Mouse (Mus musculus) neural tube, embryonic 11.5 days (tissue): ENCODE measurements around the gene Vmn1r94. TPM values are rescaled to one million over a fixed set of nuclear protein-coding genes. Genes with fewer than 3 reads are reported as not detected.
"Not testable (repeated sequence)": the region's sequence is repeated elsewhere in the genome, so short reads cannot be mapped to it uniquely, and the experiment has no call there.

Experiments used
- ATAC-seq: fragments of 200-750 bp; cut with Nextera tagmentation; 2 replicates; pipeline ENCODE4 v1.8.0; 2017; ENCODE audit warnings: moderate number of reproducible peaks, mild to moderate bottlenecking, moderate TSS enrichment, moderate library complexity; ENCODE audit not compliant: insufficient read depth, low FRiP score, low TSS enrichment
- DNase-seq: peaks from one replicate; pipeline ENCODE4 v3.0.0-alpha.2; 2015; ENCODE audit warnings: low spot score
- H3K27ac ChIP-seq: fragments of 300-500 bp; sonication (generic); 2 replicates; pipeline ENCODE4 v1.5.1; 2014; ENCODE audit warnings: low read depth, mild to moderate bottlenecking, low read length
- H3K27me3 ChIP-seq: fragments of 300-500 bp; sonication (generic); 2 replicates; pipeline ENCODE4 v1.6.1; 2014; ENCODE audit warnings: mild to moderate bottlenecking, low read length, mixed read lengths; ENCODE audit not compliant: control insufficient read depth, insufficient read depth
- H3K36me3 ChIP-seq: fragments of 300-500 bp; sonication (generic); 2 replicates; pipeline ENCODE4 v1.6.1; 2014; ENCODE audit warnings: mild to moderate bottlenecking, low read length, moderate library complexity, mixed read lengths; ENCODE audit not compliant: control insufficient read depth, insufficient read depth
- H3K4me1 ChIP-seq: fragments of 300-500 bp; sonication (generic); 2 replicates; pipeline ENCODE4 v1.6.1; 2014; ENCODE audit warnings: low read length, mixed read lengths; ENCODE audit not compliant: control insufficient read depth, insufficient read depth
- H3K4me2 ChIP-seq: fragments of 300-500 bp; sonication (generic); 2 replicates; pipeline ENCODE4 v1.6.1; 2014; ENCODE audit warnings: low read depth, mild to moderate bottlenecking, moderate library complexity
- H3K4me3 ChIP-seq: fragments of 300-500 bp; sonication (generic); 2 replicates; pipeline ENCODE4 v1.5.1; 2014; ENCODE audit warnings: low read depth, low read length
- H3K9ac ChIP-seq: fragments of 300-500 bp; sonication (generic); 2 replicates; pipeline ENCODE4 v1.6.1; 2014; ENCODE audit warnings: mild to moderate bottlenecking, low read length
- H3K9me3 ChIP-seq: fragments of 300-500 bp; sonication (generic); 2 replicates; pipeline ENCODE4 v1.6.1; 2016; ENCODE audit warnings: low read length; ENCODE audit not compliant: control insufficient read depth
- whole genome bisulfite sequencing: fragments of 180-500 bp; shearing (Covaris S2); extraction: QIAGEN DNeasy Blood & Tissue Kit; methylation state at CpG from one replicate; pipeline ENCODE4 v1.1.7; 2014; 5-methylcytosine and 5-hydroxymethylcytosine counted together
- polyA plus RNA-seq: library from polyadenylated mRNA; unstranded; fragments of >200 nt; fragmentation: Nextera tagmentation; extraction: Ambion mirVana; gene quantifications from 2 replicates; pipeline ENCODE4 v1.2.1, GENCODE M21; 2014

Gene Vmn1r94
- not detected in 2 replicates for polyA plus RNA-seq

- not testable (repeated sequence) for H3K36me3 ChIP-seq, H3K27me3 ChIP-seq, H3K9ac ChIP-seq, ATAC-seq, H3K4me3 ChIP-seq, H3K4me1 ChIP-seq, DNase-seq, H3K9me3 ChIP-seq, H3K27ac ChIP-seq, H3K4me2 ChIP-seq
- no CpG with 5 or more reads among the region's 3 CpGs for WGBS
Observed at GRCm38 (mm10) chr7:20168277-20168676, at the start of gene Vmn1r94. Gene Vmn1r94, minus strand, starts transcription at chr7:20168377.

- DNase-seq, ATAC-seq, H3K9ac ChIP-seq, H3K9me3 ChIP-seq, H3K4me3 ChIP-seq, H3K4me2 ChIP-seq, H3K27me3 ChIP-seq, H3K27ac ChIP-seq, H3K4me1 ChIP-seq, H3K36me3 ChIP-seq: not testable (repeated sequence)
- WGBS, result no CpG with 5 or more reads among the region's 2 CpGs
Observed at GRCm38 (mm10) chr7:20205507-20205906, 37.3 kb upstream of the Vmn1r94 start, which contains the start of gene Gm6164. Gene Gm6164, minus strand, starts transcription at chr7:20205607.

GRCm38 (mm10) chr7:20193410-20193809 lies 25.2 kb upstream of the Vmn1r94 start, which contains the start of gene Vmn1r95:
Gene Vmn1r95, plus strand, starts transcription at chr7:20193710.
- not testable (repeated sequence) for H3K4me2 ChIP-seq, H3K9ac ChIP-seq, H3K36me3 ChIP-seq, H3K9me3 ChIP-seq, H3K4me1 ChIP-seq, ATAC-seq, H3K27me3 ChIP-seq, H3K4me3 ChIP-seq, DNase-seq, H3K27ac ChIP-seq
- WGBS, result no CpG with 5 or more reads among the region's 3 CpGs

- ATAC-seq, H3K27ac ChIP-seq, H3K36me3 ChIP-seq, H3K4me1 ChIP-seq, DNase-seq, H3K27me3 ChIP-seq, H3K4me3 ChIP-seq, H3K9me3 ChIP-seq, H3K4me2 ChIP-seq, H3K9ac ChIP-seq: not testable (repeated sequence)
- WGBS, result no CpG with 5 or more reads among the region's 5 CpGs
Observed at GRCm38 (mm10) chr7:20138988-20139387, 29.2 kb downstream of the Vmn1r94 start, which contains the start of gene Vmn1r93. Gene Vmn1r93, minus strand, starts transcription at chr7:20139088.

- no CpG with 5 or more reads among the region's 2 CpGs for WGBS
- not testable (repeated sequence) for ATAC-seq, H3K36me3 ChIP-seq, H3K9me3 ChIP-seq, H3K4me1 ChIP-seq, DNase-seq, H3K4me2 ChIP-seq, H3K27ac ChIP-seq, H3K27me3 ChIP-seq, H3K4me3 ChIP-seq, H3K9ac ChIP-seq
Observed at GRCm38 (mm10) chr7:20122479-20122878, 45.7 kb downstream of the Vmn1r94 start, which contains the start of gene Gm16442. Gene Gm16442, minus strand, starts transcription at chr7:20122579.

Other genes with a start within 250 kb of the Vmn1r94 start
- gene Pvr, start 247.2 kb downstream of the Vmn1r94 start, polyA plus RNA-seq, result 2.9 and 4.8 TPM in 2 replicates
- gene Igsf23, start 217.6 kb downstream of the Vmn1r94 start, polyA plus RNA-seq, result not detected in 2 replicates
- gene Ceacam20, start 203.0 kb downstream of the Vmn1r94 start, polyA plus RNA-seq, result not detected in 2 replicates
- not detected in 2 replicates for gene Nlrp9b, start 176.9 kb downstream of the Vmn1r94 start, polyA plus RNA-seq
- gene Vmn1r91, start 68.7 kb downstream of the Vmn1r94 start, polyA plus RNA-seq, result not detected in 2 replicates
- gene Gm16442, start 45.8 kb downstream of the Vmn1r94 start, polyA plus RNA-seq, result not detected in 2 replicates
- not detected in 2 replicates for gene Vmn1r93, start 29.3 kb downstream of the Vmn1r94 start, polyA plus RNA-seq
- gene Vmn1r95, start 25.3 kb upstream of the Vmn1r94 start, polyA plus RNA-seq, result not detected in 2 replicates
- gene Gm6164, start 37.2 kb upstream of the Vmn1r94 start, polyA plus RNA-seq, result not detected in 2 replicates
- not detected in 2 replicates for gene Gm4498, start 65.5 kb upstream of the Vmn1r94 start, polyA plus RNA-seq
- gene Gm5890, start 94.5 kb upstream of the Vmn1r94 start, polyA plus RNA-seq, result not detected in 2 replicates
- not detected in 2 replicates for gene Gm4133, start 165.7 kb upstream of the Vmn1r94 start, polyA plus RNA-seq
- gene Gm5728, start 207.0 kb upstream of the Vmn1r94 start, polyA plus RNA-seq, result not detected in 2 replicates
- not detected in 2 replicates for gene Vmn1r100, start 249.6 kb upstream of the Vmn1r94 start, polyA plus RNA-seq